Mouse (Mus musculus) embryonic facial prominence, embryonic 14.5 days (tissue): ENCODE data around the gene Lrrc42. TPM values are rescaled to one million over a fixed set of nuclear protein-coding genes. Genes with fewer than 3 reads are reported as not detected.

ENCODE experiments used
- ATAC-seq: fragments of 200-750 bp; cut with Nextera tagmentation; 2 replicates; pipeline ENCODE4 v1.8.0; 2017; ENCODE audit warnings: low read depth, moderate number of reproducible peaks, moderate TSS enrichment
- DNase-seq: peaks from one replicate; pipeline ENCODE4 v3.0.0-alpha.2; 2015; ENCODE audit warnings: low spot score
- H3K27ac ChIP-seq: fragments of 300-500 bp; sonication (generic); replicated peaks from 2 replicates; pipeline ENCODE4 v1.5.1; 2014; ENCODE audit warnings: low read depth, mild to moderate bottlenecking, low read length, moderate library complexity
- H3K27me3 ChIP-seq: fragments of 300-500 bp; sonication (generic); replicated peaks from 2 replicates; pipeline ENCODE4 v1.6.1; 2014; ENCODE audit warnings: low read length; ENCODE audit not compliant: control insufficient read depth, insufficient read depth
- H3K36me3 ChIP-seq: fragments of 300-500 bp; sonication (generic); 2 replicates; pipeline ENCODE4 v1.6.1; 2014; ENCODE audit warnings: low read length, mixed read lengths; ENCODE audit not compliant: control insufficient read depth, insufficient read depth
- H3K4me1 ChIP-seq: fragments of 300-500 bp; sonication (generic); 2 replicates; pipeline ENCODE4 v1.6.1; 2014; ENCODE audit warnings: antibody characterized with exemption, low read length; ENCODE audit not compliant: control insufficient read depth, insufficient read depth
- H3K4me2 ChIP-seq: fragments of 300-500 bp; sonication (generic); 2 replicates; pipeline ENCODE4 v1.6.1; 2014; ENCODE audit warnings: low read depth, mild to moderate bottlenecking, low read length, moderate library complexity, mixed read lengths
- H3K4me3 ChIP-seq: fragments of 300-500 bp; sonication (generic); 2 replicates; pipeline ENCODE4 v1.5.1; 2014; ENCODE audit warnings: low read depth, mild to moderate bottlenecking, low read length
- H3K9ac ChIP-seq: fragments of 300-500 bp; sonication (generic); 2 replicates; pipeline ENCODE4 v1.6.1; 2014; ENCODE audit warnings: low read depth, mild to moderate bottlenecking, low read length, moderate library complexity, mixed read lengths
- H3K9me3 ChIP-seq: fragments of 300-500 bp; sonication (generic); 2 replicates; pipeline ENCODE4 v1.6.1; 2016; ENCODE audit warnings: low read length; ENCODE audit not compliant: control insufficient read depth
- WGBS: fragments of 180-500 bp; shearing (Covaris S2); extraction: QIAGEN DNeasy Blood & Tissue Kit; methylation state at CpG from one replicate; pipeline ENCODE4 v1.1.7; 2014; 5-methylcytosine and 5-hydroxymethylcytosine counted together
- polyA plus RNA-seq: library from polyadenylated mRNA; unstranded; fragments of >200 nt; fragmentation: Nextera tagmentation; extraction: Ambion mirVana; gene quantifications from 2 replicates; pipeline ENCODE4 v1.2.1, GENCODE M21; 2014

Gene Lrrc42
- polyA plus RNA-seq, 1 experiment from 2014 or later: 75.2 TPM

- WGBS: 85% methylated on average over 7 of the region's 7 CpGs
- Histone ChIP-seq H3K9me3 (no peaks in the 10 kb centered on the region), H3K4me1 (no peaks in the 10 kb centered on the region), H3K27ac (no peak overlapping the region), H3K36me3 (no peaks in the 10 kb centered on the region), H3K27me3 (no peaks in the 10 kb centered on the region), H3K4me3 (no peak overlapping the region), H3K4me2 (no peak overlapping the region), H3K9ac (no peak overlapping the region)
- no peak for ATAC-seq
- DNase-seq: no peak
These were observed 38.4 kb upstream of the Lrrc42 start for GRCm38 (mm10) chr4:107291611-107292272.

DNA sequence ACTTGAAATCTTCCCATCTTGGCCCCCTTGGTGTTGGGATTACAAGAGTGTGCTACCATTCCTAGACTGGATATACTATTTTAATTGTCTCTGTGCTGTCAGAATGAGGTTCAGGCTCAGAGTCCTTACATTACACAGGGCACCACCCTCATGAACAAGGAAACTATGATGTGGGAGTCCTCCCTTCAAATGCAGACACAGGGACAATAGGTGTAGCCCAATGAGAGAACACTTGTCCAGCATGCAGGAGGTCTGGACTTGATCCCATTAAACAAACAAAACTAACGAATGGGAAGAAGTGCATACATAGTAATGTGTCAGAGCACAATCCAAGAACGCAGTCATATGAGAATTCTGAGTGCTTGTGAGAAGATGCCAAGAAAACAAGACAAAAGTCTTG is 34.2 kb upstream of the Lrrc42 start:
- Histone ChIP-seq H3K36me3 (no peaks in the 10 kb centered on the region), H3K27me3 (no peaks in the 10 kb centered on the region), H3K9ac (no peak overlapping the region), H3K4me3 (no peak overlapping the region), H3K4me1 (no peaks in the 10 kb centered on the region), H3K9me3 (no peaks in the 10 kb centered on the region), H3K27ac (no peak overlapping the region), H3K4me2 (no peak overlapping the region)
- DNase-seq (no peak), ATAC-seq (no peak)
- WGBS: 84% methylated on average over 2 of the region's 2 CpGs

DNA sequence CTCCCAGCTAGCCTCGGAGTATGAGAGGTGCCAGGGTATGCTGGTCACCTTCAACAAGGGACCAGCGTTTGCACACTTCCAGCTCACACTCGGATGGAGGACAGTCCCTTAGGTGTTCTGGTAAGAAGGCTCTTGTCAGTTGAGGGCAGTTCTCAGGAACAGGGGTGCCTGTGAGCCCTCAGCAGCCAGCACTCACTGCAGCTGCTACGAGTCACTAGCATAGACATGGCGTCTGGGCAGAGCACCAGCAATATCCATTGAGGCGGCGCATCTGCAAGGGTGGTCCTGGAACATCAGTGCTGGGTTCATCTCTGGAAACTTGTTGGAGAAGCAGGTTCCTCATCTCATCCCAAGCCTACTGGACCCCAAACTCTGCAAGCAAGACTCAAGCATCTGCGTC is 33.1 kb upstream of the Lrrc42 start:
- Histone ChIP-seq H3K36me3 (no peaks in the 10 kb centered on the region), H3K9ac (no peak overlapping the region), H3K4me3 (no peak overlapping the region), H3K27ac (no peak overlapping the region), H3K4me1 (no peaks in the 10 kb centered on the region), H3K27me3 (no peaks in the 10 kb centered on the region), H3K9me3 (no peaks in the 10 kb centered on the region), H3K4me2 (no peak overlapping the region)
- 89% methylated on average over 8 of the region's 8 CpGs for WGBS
- ATAC-seq (no peak), DNase-seq (no peak)

DNA sequence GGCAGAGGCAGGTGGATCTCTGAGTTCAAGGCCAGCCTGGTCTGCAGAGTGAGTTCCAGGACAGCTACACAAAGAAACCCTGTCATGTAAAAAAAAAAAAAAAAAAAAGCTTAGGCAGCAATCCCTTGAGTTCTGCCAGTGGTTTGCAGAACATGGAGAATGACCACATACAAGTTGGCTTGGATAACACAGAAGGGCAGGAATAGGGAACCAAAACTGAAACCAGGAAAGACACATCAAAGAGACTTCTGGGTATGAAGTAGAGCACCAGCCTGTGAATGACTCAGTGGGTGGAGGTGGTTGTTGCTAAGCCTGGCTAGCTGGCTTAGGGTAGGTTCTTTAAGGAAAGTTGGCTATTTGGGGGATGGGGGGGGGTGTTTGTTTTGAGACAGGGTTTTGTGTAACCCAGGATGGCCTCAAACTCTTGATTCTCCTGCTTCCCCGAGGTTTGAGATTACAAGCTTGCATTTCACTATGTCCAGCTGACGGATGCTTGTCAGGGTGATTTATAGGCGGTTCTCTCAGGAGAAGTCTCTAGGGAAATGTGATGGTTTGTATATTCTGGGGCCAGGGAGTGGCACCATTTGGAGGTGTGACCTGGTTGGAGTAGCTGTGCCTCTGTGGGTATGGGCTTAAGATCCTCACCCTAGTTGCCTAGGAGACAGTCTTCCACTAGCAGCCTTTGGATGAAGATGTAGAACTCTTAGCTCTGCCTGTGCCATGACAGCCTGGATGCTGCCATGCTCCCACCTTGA is 32.3 kb upstream of the Lrrc42 start:
- ATAC-seq: no peak
- WGBS: 63% methylated on average over 3 of the region's 3 CpGs

GRCm38 (mm10) chr4:107280843-107281475 is 27.6 kb upstream of the Lrrc42 start:
- Histone ChIP-seq H3K4me3 (no peak overlapping the region), H3K4me1 (no peaks in the 10 kb centered on the region), H3K9ac (no peak overlapping the region), H3K36me3 (peaks cover 23% of the 10 kb centered on the region), H3K27me3 (no peaks in the 10 kb centered on the region), H3K9me3 (no peaks in the 10 kb centered on the region), H3K27ac (no peak overlapping the region), H3K4me2 (no peak overlapping the region)
- 78% methylated on average over 7 of the region's 7 CpGs for WGBS
- ATAC-seq (no peak), DNase-seq (no peak)

More for the DNA sequence above, 32.3 kb upstream of the Lrrc42 start:
- no peaks in the 10 kb centered on the region for H3K27me3 ChIP-seq
- no peak for DNase-seq
- no peak overlapping the region for H3K4me3 ChIP-seq
- no peak overlapping the region for H3K4me2 ChIP-seq
- no peak overlapping the region for H3K27ac ChIP-seq
- H3K36me3 ChIP-seq: peaks cover 6% of the 10 kb centered on the region
- H3K4me1 ChIP-seq: no peaks in the 10 kb centered on the region
- no peaks in the 10 kb centered on the region for H3K9me3 ChIP-seq
- H3K9ac ChIP-seq: no peak overlapping the region

DNA sequence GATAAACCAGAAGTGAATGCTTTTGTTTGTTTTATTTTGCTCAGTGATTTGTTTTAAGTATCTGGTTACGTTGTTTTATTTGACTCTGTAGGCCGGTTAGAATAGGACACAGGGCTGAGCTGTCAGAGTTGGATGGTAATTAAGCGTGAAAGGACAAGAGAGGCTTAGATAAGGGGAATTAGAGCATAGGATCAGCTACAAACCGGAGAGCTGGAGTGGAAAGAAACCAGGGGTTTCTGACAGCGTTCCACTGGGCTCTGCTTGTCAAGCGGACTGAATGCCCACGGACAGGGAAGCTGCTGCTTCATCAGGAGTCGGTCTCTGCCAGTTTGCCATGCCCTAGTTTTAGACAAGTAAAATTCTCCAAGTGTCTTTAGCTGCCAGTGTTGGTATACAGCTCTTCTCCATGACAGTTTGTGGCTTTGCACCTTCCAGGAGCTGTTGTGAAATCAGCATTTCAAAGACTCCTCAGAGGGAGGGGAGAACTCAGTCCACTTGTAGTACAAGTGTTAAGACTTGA is 24.9 kb upstream of the Lrrc42 start:
- H3K27ac ChIP-seq: no peak overlapping the region
- DNase-seq: peak; percentile 76
- WGBS: 29% methylated on average over 8 of the region's 8 CpGs

DNA sequence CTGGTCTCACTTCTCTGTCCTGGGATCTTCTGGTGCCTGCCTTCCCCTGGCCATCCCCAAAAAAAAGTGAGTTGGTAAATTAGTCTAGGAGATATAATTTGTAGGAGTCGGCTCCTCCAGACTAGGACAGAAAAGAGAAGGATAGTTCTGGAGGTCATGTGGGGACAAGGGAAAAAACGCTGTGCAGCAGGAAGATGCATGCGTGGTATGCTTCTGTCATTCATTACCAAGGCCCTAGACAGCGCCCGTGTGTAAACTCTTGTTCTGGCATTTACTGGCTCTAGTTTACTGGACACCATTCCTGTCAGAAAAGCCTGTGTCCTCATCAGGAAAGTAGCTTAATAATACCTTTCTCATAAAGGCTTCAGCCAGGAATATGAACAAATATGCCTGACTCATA is 21.2 kb upstream of the Lrrc42 start:
- ATAC-seq (no peak), DNase-seq (no peak)
- WGBS: 64% methylated on average over 5 of the region's 5 CpGs
- Histone ChIP-seq H3K4me1 (no peaks in the 10 kb centered on the region), H3K4me2 (no peak overlapping the region), H3K36me3 (peaks cover 26% of the 10 kb centered on the region; the same call in 1 of the 2 replicates), H3K9me3 (no peaks in the 10 kb centered on the region), H3K27me3 (no peaks in the 10 kb centered on the region), H3K9ac (no peak overlapping the region), H3K4me3 (no peak overlapping the region), H3K27ac (no peak overlapping the region)

More for the DNA sequence above, 24.9 kb upstream of the Lrrc42 start:
- no peak overlapping the region for H3K4me3 ChIP-seq
- H3K4me1 ChIP-seq: no peaks in the 10 kb centered on the region
- no peak overlapping the region for H3K4me2 ChIP-seq
- H3K36me3 ChIP-seq: peaks cover 40% of the 10 kb centered on the region
- no peaks in the 10 kb centered on the region for H3K9me3 ChIP-seq
- ATAC-seq: peak; percentile 78; the same call in 1 of the 2 replicates
- no peak overlapping the region for H3K9ac ChIP-seq
- H3K27me3 ChIP-seq: no peaks in the 10 kb centered on the region

- Histone ChIP-seq H3K4me1 (no peaks in the 10 kb centered on the region), H3K9me3 (no peaks in the 10 kb centered on the region), H3K36me3 (peaks cover 26% of the 10 kb centered on the region; the same call in 1 of the 2 replicates), H3K9ac (no peak overlapping the region), H3K4me2 (no peak overlapping the region), H3K27me3 (no peaks in the 10 kb centered on the region), H3K27ac (no peak overlapping the region), H3K4me3 (no peak overlapping the region)
- no peak for DNase-seq
- ATAC-seq: no peak
- 75% methylated on average over 4 of the region's 4 CpGs for WGBS
These were observed 20.4 kb upstream of the Lrrc42 start for GRCm38 (mm10) chr4:107273683-107274082.
